Mouse (Mus musculus) stomach, postnatal 0 days (tissue): ENCODE measurements at regions not wholly inside any gene's neighbourhood (a gene's known extent, or its start where the extent isn't known, plus 50 kb on each side); places are given as distances from the start of the nearest gene placed in this dataset.

Experiments used
- CTCF ChIP-seq: IDR thresholded peaks from 2 replicates; pipeline ENCODE4 v1.5.1; 2016; ENCODE audit warnings: antibody characterized with exemption, low read depth, mild to moderate bottlenecking, moderate library complexity
- EP300 ChIP-seq: optimal IDR thresholded peaks from 2 replicates; pipeline ENCODE3; 2016; ENCODE audit warnings: antibody characterized with exemption

GRCm38 (mm10) chr8:92600766-92601165, 73.3 kb upstream of the Irx6 start:
- TF ChIP-seq CTCF (no peak), EP300 (no peak)
